Mouse (Mus musculus): ENCODE results near the gene Ubtf. TPM values are rescaled to one million over a fixed set of nuclear protein-coding genes. Genes with fewer than 3 reads are reported as not detected.
A peak's percentile ranks its signal among the peaks of the same experiment; 100 is the strongest.

Ubtf gene
- polyA plus RNA-seq, 1 experiment from 2014 or later, result 70.5 TPM

DNA sequence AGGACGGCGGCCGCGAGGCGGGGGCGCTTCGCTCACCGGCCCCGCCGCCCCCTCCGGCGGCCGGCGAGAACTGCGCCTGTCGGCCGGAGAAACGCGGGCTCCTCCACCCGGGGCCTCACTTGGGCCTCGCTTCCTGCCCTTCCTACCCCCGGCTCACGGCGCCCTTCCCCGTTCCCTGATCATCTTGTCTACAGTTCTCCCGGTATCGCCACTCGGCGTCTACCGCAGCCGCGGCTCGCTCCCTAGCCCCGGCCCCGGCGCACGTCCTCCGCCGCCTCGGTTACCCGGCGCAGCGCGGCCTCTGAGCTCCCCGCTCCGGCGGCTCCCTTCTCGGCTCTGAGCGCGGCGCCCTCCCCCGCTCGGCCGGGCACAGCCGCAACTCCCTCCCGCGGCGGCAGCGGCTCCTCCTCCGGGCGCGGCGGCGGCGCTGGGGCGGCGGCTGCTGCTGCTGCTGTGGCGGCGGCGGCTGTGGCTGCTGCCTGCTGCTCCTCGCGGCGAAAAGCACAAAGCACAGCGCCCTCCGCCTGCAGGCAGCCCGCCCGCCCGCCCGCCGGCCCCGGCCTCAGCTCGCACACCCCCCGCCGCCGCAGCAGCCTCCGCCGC, 2.1 kb downstream of the Ubtf start:
- Histone ChIP-seq H3K4me3 (replicated peaks; ENCODE audit: low read length) (peak overlapping the region; percentile 98), H3K4me2 (ENCODE audit: low read depth, low read length) (peak overlapping the region; percentile 78), H3K9ac (ENCODE audit: low read length) (peak overlapping the region; percentile 100), H3K27ac (ENCODE audit: low read length) (peak overlapping the region; percentile 99), H3K9me3 (replicated peaks; ENCODE audit: control insufficient read depth, low read length) (no peaks in the 10 kb centered on the region), H3K36me3 (ENCODE audit: control insufficient read depth, insufficient read depth, low read length) (peaks cover 15% of the 10 kb centered on the region), H3K27me3 (ENCODE audit: control insufficient read depth, insufficient read depth, low read length) (no peaks in the 10 kb centered on the region), H3K4me1 (ENCODE audit: control insufficient read depth, insufficient read depth, low read length) (peaks cover 23% of the 10 kb centered on the region)
- peak; percentile 0 for ATAC-seq (ENCODE audit: insufficient read depth, low FRiP score)
- WGBS, result under 1% methylated on average over 66 of the region's 87 CpGs

DNA sequence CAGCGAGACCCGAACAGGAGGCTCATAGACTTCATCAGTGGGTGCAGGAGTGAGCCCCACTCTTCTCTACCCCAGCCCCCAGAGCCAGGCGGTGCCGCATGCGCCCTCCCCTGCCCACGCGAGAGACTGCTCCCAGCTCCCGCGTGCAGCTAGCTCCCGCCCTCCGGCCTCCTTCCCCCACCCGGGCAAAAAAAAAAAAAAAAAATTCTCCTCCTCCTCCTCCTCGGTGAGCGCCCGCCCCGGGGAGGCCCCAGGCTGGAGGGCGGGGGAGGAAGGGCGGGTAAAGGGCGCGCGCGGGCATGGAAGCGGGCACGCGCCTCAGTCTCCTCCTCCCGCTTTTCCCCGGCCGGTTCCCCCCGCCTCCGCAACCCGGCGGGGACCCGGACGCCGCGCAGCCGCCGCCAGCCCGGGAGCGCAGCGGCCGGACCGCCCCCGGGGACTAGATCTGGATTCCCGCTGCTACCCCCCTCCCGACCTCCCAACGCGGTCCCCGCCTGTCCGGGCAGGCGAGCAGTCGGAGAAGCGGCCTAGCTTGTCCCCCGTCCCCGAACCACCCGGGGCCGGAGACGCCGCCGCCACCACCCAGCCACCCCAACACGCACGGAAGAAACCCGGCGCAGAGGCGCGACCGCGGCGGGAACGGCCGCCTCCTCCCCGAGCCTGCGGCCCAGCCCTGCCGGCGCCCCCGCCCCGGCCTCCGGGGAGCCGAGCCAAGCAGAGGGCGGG, 2.8 kb downstream of the Ubtf start:
- H3K27ac ChIP-seq (ENCODE audit: low read length), result peak overlapping the region; percentile 99
- peak; percentile 49 for ATAC-seq (ENCODE audit: insufficient read depth, low FRiP score)
- no peaks in the 10 kb centered on the region for H3K27me3 ChIP-seq (ENCODE audit: control insufficient read depth, insufficient read depth, low read length)
- WGBS, result under 1% methylated on average over 73 of the region's 80 CpGs
- H3K9ac ChIP-seq (ENCODE audit: low read length), result peak overlapping the region; percentile 100
- H3K4me1 ChIP-seq (ENCODE audit: control insufficient read depth, insufficient read depth, low read length), result peaks cover 23% of the 10 kb centered on the region
- H3K36me3 ChIP-seq (ENCODE audit: control insufficient read depth, insufficient read depth, low read length), result peaks cover 15% of the 10 kb centered on the region
- peak overlapping the region; percentile 98 for H3K4me3 ChIP-seq (replicated peaks; ENCODE audit: low read length)
- H3K4me2 ChIP-seq (ENCODE audit: low read depth, low read length), result peak overlapping the region; percentile 83
- H3K9me3 ChIP-seq (replicated peaks; ENCODE audit: control insufficient read depth, low read length), result no peaks in the 10 kb centered on the region

DNA sequence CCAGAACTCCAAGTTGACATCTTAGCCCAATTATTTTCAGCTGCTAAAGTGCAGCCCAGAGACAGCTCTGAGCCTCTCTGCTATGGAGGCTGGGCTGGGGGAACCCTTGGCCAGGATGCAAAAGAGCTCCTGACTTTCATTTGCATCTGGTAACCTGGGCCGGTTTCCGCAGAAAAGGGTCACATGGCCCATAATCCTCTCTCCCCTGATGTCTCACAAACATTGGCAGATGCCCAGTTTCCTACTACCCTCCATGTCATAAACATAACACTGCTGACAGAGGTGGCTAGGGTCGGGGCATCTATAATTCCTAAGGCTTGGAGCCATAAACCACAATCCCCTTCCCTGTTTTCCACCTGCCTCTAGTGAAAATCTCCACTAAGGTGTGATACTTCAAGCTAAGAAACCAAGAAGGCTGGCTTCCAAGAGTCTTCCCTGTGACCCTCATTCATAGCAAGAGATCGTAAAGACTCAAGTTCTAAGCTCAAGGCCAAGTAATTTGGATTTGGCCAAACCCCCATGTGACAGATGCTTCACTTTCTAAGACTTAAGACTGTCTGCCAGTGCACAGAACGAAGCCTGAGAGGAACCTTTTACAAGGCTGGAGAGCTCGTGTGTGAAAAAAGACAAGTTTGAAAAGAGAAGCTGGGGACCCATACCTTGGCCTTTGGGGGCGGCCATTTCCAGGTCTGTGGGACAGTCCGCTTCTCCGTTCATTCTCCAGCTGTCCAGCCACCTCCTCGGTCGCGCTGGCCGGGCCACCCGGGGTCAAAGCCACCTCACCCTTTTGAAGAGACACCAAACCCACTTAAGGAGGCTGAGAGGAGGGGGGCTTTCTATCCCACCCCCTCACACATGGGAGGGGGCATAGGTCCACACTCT, 3.6 kb downstream of the Ubtf start:
- Histone ChIP-seq H3K4me3 (replicated peaks; ENCODE audit: low read length) (peak overlapping the region; percentile 98), H3K9me3 (replicated peaks; ENCODE audit: control insufficient read depth, low read length) (no peaks in the 10 kb centered on the region), H3K9ac (ENCODE audit: low read length) (peak overlapping the region; percentile 100), H3K4me2 (ENCODE audit: low read depth, low read length) (peak overlapping the region; percentile 83), H3K4me1 (ENCODE audit: control insufficient read depth, insufficient read depth, low read length) (peaks cover 24% of the 10 kb centered on the region), H3K27ac (ENCODE audit: low read length) (peak overlapping the region; percentile 77), H3K36me3 (ENCODE audit: control insufficient read depth, insufficient read depth, low read length) (peaks cover 15% of the 10 kb centered on the region), H3K27me3 (ENCODE audit: control insufficient read depth, insufficient read depth, low read length) (no peaks in the 10 kb centered on the region)
- no peak for ATAC-seq (ENCODE audit: insufficient read depth, low FRiP score)
- WGBS, result 15% methylated on average over 14 of the region's 14 CpGs

DNA sequence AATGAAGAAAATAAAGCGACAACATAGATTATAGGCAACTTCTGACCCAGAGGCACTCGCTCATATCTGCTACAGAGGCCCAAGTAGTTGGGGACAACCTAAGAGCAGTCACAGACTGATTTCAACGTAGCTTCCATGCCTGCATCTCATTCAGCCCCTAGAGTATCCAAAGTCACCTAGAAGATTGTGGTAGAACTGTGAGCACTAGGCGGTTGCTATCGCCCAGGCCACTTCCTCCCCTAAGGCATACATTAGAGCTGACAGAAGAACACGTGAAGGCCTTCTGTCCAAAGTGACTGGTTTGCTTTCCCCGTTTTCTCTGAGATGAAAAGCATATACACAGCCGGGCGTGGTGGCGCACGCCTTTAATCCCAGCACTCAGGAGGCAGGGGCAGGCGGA, 5.2 kb downstream of the Ubtf start:
- Histone ChIP-seq H3K4me1 (ENCODE audit: control insufficient read depth, insufficient read depth, low read length) (peaks cover 28% of the 10 kb centered on the region), H3K27me3 (ENCODE audit: control insufficient read depth, insufficient read depth, low read length) (no peaks in the 10 kb centered on the region), H3K4me2 (ENCODE audit: low read depth, low read length) (no peak overlapping the region), H3K36me3 (ENCODE audit: control insufficient read depth, insufficient read depth, low read length) (peaks cover 15% of the 10 kb centered on the region), H3K27ac (ENCODE audit: low read length) (no peak overlapping the region), H3K9me3 (replicated peaks; ENCODE audit: control insufficient read depth, low read length) (no peaks in the 10 kb centered on the region), H3K4me3 (replicated peaks; ENCODE audit: low read length) (no peak overlapping the region), H3K9ac (ENCODE audit: low read length) (no peak overlapping the region)
- WGBS, result 75% methylated on average over 12 of the region's 12 CpGs
- ATAC-seq (ENCODE audit: insufficient read depth, low FRiP score), result no peak

DNA sequence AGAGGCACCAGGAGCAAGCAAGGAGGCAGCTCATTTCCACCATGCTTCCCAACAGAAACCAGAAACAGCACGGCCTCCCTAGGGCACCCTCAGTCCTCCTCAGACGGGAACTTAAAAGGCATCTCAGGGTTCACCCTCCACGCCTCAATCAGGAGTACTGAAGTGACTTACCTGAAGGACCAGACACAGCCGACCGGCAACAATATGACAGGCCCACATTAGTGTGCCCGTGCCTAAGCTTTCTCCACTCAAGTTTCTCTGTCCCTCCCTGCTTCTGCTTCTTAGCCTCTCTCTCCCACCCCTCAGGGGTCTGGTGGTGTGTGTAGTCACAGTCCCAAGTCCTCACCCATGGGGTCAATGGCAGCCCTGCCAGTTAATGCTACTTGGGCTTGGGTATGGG, 7.0 kb downstream of the Ubtf start:
- ATAC-seq (ENCODE audit: insufficient read depth, low FRiP score), result no peak
- no peak overlapping the region; the same call in 1 of the 2 replicates for H3K9ac ChIP-seq (ENCODE audit: low read length)
- H3K4me3 ChIP-seq (replicated peaks; ENCODE audit: low read length), result no peak overlapping the region
- H3K27ac ChIP-seq (ENCODE audit: low read length), result no peak overlapping the region
- peaks cover 23% of the 10 kb centered on the region for H3K36me3 ChIP-seq (ENCODE audit: control insufficient read depth, insufficient read depth, low read length)
- 85% methylated on average over 6 of the region's 6 CpGs for WGBS
- peaks cover 36% of the 10 kb centered on the region for H3K4me1 ChIP-seq (ENCODE audit: control insufficient read depth, insufficient read depth, low read length)
- H3K27me3 ChIP-seq (ENCODE audit: control insufficient read depth, insufficient read depth, low read length), result no peaks in the 10 kb centered on the region
- H3K4me2 ChIP-seq (ENCODE audit: low read depth, low read length), result no peak overlapping the region
- no peaks in the 10 kb centered on the region for H3K9me3 ChIP-seq (replicated peaks; ENCODE audit: control insufficient read depth, low read length)

DNA sequence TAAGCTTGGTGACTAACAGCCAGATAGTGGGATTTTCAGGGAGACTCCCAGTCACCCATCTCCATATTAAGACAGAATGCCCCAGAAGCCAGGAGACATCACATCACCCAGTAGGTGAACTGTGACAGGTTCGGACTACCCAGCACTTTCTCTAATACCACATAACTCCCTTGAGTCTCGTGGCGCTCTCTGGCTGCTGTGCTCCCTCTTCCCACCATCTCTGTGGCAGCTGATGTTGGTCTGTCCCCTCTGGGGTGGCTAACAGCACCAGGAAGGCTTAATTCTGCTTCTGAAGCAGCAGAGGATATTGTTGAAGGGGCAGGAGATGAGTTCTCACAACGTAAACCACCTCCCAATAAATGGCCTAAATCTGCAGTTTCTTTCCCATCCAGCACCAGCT, 7.6 kb downstream of the Ubtf start:
- no peak overlapping the region for H3K27ac ChIP-seq (ENCODE audit: low read length)
- peaks cover 36% of the 10 kb centered on the region for H3K4me1 ChIP-seq (ENCODE audit: control insufficient read depth, insufficient read depth, low read length)
- ATAC-seq (ENCODE audit: insufficient read depth, low FRiP score), result no peak
- peaks cover 30% of the 10 kb centered on the region for H3K36me3 ChIP-seq (ENCODE audit: control insufficient read depth, insufficient read depth, low read length)
- no peaks in the 10 kb centered on the region for H3K27me3 ChIP-seq (ENCODE audit: control insufficient read depth, insufficient read depth, low read length)
- H3K9me3 ChIP-seq (replicated peaks; ENCODE audit: control insufficient read depth, low read length), result no peaks in the 10 kb centered on the region
- no peak overlapping the region for H3K4me2 ChIP-seq (ENCODE audit: low read depth, low read length)
- WGBS, result 88% methylated on average over 4 of the region's 4 CpGs
- H3K4me3 ChIP-seq (replicated peaks; ENCODE audit: low read length), result no peak overlapping the region
- no peak overlapping the region for H3K9ac ChIP-seq (ENCODE audit: low read length)

DNA sequence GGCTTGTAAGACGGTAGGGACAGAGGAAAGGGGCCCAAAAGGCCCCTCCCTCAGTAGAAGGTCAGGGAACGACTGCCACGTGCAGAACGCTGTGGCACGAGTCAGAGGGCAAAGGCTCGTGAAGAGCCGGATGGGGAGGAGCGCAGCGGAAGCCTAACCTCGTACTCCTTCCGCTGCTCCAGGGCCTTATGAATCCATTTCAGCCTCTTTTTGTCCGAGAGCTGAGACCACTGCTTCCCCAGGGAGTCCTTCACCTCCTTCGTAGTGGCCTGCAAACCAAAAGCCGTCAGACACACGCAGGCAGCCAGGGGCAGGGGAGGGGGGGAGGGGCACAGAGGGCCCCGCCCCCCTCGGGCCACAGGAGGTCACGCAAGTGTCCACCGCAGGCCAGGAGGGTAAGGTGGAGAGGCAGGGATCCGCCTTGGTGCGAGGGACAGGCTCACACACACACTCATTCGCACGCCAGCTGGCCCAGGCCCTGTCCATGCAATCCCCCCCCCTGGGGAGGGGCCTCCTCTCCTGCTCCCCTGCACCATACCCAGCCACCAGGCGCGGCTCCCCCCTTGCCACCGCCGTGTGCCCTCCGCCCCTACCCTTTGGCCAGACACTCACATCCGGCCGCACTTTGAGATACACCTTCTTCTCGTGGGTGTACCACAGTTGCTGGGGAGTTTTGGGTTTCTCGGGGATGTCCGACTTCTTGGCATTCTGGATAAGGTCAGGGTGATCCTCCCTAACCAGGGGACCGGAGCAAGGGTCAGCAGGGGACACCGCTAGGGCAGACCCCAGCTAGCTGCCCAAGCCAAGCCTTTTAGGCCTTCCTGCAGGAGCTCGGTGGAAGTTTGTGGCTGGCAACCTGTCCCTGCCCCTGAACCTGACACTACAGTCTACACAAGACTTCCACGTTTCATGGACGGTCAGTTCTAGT, 8.5 kb downstream of the Ubtf start:
- Histone ChIP-seq H3K9me3 (replicated peaks; ENCODE audit: control insufficient read depth, low read length) (no peaks in the 10 kb centered on the region), H3K36me3 (ENCODE audit: control insufficient read depth, insufficient read depth, low read length) (peaks cover 33% of the 10 kb centered on the region), H3K4me2 (ENCODE audit: low read depth, low read length) (no peak overlapping the region), H3K4me1 (ENCODE audit: control insufficient read depth, insufficient read depth, low read length) (peaks cover 32% of the 10 kb centered on the region), H3K9ac (ENCODE audit: low read length) (no peak overlapping the region), H3K27ac (ENCODE audit: low read length) (no peak overlapping the region), H3K27me3 (ENCODE audit: control insufficient read depth, insufficient read depth, low read length) (no peaks in the 10 kb centered on the region), H3K4me3 (replicated peaks; ENCODE audit: low read length) (no peak overlapping the region)
- ATAC-seq (ENCODE audit: insufficient read depth, low FRiP score), result no peak
- WGBS, result 49% methylated on average over 38 of the region's 38 CpGs

DNA sequence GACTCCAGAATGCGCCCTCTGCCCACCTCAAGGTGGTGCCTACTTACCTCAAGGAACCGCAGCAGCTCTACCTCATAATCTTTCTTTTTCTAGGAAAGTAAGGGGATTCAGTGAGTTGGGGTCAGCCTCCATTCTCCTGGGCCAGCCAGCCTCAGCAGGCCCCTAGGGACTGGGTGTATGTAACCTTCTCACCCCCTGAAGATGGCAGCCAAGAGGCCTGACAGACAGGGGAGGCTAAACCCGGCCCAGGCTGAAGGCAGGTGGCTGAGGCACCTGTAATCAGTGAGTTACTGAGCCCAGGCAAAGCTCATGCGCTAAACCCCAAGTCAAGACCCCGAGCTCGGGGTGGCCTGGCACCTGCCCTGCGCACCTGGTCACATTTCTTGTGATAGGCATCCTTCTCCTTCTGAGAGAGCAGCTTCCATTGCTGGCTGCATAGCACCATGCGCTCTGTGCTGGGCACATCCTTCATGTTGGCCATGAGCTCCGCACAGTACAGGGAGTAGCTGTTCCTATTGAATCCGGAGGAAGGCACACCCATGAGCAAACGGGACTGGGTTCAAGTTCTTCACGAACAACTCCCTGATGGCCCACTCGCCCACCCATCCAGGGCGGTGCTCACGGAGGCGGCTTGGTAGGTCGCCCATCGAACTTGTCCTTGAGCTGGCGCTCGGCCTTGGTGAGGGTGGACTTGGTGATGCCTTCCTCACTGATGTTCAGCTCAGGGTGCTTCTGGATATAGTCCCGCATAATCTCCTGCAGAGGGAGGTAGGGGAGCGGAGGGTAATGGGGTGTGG, 9.5 kb downstream of the Ubtf start:
- peak overlapping the region; percentile 52 for H3K9ac ChIP-seq (ENCODE audit: low read length)
- no peaks in the 10 kb centered on the region for H3K27me3 ChIP-seq (ENCODE audit: control insufficient read depth, insufficient read depth, low read length)
- H3K9me3 ChIP-seq (replicated peaks; ENCODE audit: control insufficient read depth, low read length), result no peaks in the 10 kb centered on the region
- ATAC-seq (ENCODE audit: insufficient read depth, low FRiP score), result no peak
- H3K27ac ChIP-seq (ENCODE audit: low read length), result peak overlapping the region; percentile 48
- H3K36me3 ChIP-seq (ENCODE audit: control insufficient read depth, insufficient read depth, low read length), result peaks cover 33% of the 10 kb centered on the region
- peak overlapping the region; percentile 41 for H3K4me3 ChIP-seq (replicated peaks; ENCODE audit: low read length)
- H3K4me2 ChIP-seq (ENCODE audit: low read depth, low read length), result peak overlapping the region; percentile 59
- H3K4me1 ChIP-seq (ENCODE audit: control insufficient read depth, insufficient read depth, low read length), result peaks cover 22% of the 10 kb centered on the region
- WGBS, result 84% methylated on average over 22 of the region's 22 CpGs

Measured in stomach, embryonic 16.5 days (tissue).